Mouse (Mus musculus): ENCODE data around the gene Abtb1.
A peak's percentile ranks its signal among the peaks of the same experiment; 100 is the strongest.

GRCm38 (mm10) chr6:88841781-88842689, at the start of gene Abtb1:
- no peak for TF ChIP-seq GATA1 (IDR thresholded peaks at IDR 0.05; ENCODE audit: borderline replicate concordance, low read length)
- peak; percentile 49; the same call in 1 of the 2 replicates for TF ChIP-seq FLI1 (IDR thresholded peaks at IDR 0.05; ENCODE audit: low read length)
